In genomic region chr19:16250921-16251320, GRCm38 (mm10) we compare ENCODE assay signal across 13 mouse cellular contexts.
DNase-seq lines count a peak whose midpoint lies in the region; ATAC-seq and TF ChIP-seq lines count a peak whose summit lies in the region.
"Had no signal": no experiment of that assay in that cellular context is flagged by ENCODE, and none has a peak within 500 bp of the region (broad histone marks: within the 10 kb centered on the region; RNA-seq: fewer than 3 reads in every experiment).

No protein-coding gene starts in this region.

- H3K4me2 ChIP-seq in intestine, embryonic 14.5 days (ENCODE audit: low read length), result no peak overlapping the region
- no peak overlapping the region for H3K4me2 ChIP-seq in intestine, embryonic 15.5 days (replicated peaks)
- H3K4me2 ChIP-seq in midbrain, embryonic 14.5 days (ENCODE audit: low read length), result no peak overlapping the region
- H3K4me2 ChIP-seq in midbrain, embryonic 11.5 days, result no peak overlapping the region
- H3K4me2 ChIP-seq in myocyte (ENCODE audit: low read depth), result peak overlapping the region; percentile 31

- no peaks in the 10 kb centered on the region for H3K27me3 ChIP-seq in intestine, embryonic 14.5 days (replicated peaks; ENCODE audit: control insufficient read depth, insufficient read depth, low read length)
- no peaks in the 10 kb centered on the region for H3K27me3 ChIP-seq in intestine, embryonic 15.5 days (replicated peaks)
- no peaks in the 10 kb centered on the region for H3K27me3 ChIP-seq in midbrain, embryonic 14.5 days (ENCODE audit: control insufficient read depth, insufficient read depth, low read length)
- H3K27me3 ChIP-seq in midbrain, embryonic 11.5 days (ENCODE audit: control insufficient read depth, insufficient read depth, low read length), result no peaks in the 10 kb centered on the region
- no peaks in the 10 kb centered on the region for H3K27me3 ChIP-seq in myocyte (ENCODE audit: control insufficient read depth, insufficient read depth, insufficient read length)

- WGBS in intestine, embryonic 14.5 days, result 56% methylated on average over 3 of the region's 3 CpGs
- 53% methylated on average over 3 of the region's 3 CpGs for WGBS in intestine, embryonic 15.5 days
- WGBS in midbrain, embryonic 14.5 days, result 44% methylated on average over 3 of the region's 3 CpGs
- 56% methylated on average over 3 of the region's 3 CpGs for WGBS in midbrain, embryonic 11.5 days

- peaks cover 11% of the 10 kb centered on the region for H3K79me2 ChIP-seq in myocyte (ENCODE audit: control insufficient read depth, insufficient read depth)

- no peak for ATAC-seq in intestine, embryonic 14.5 days (replicated peaks; ENCODE audit: low FRiP score, low TSS enrichment, low read depth)
- no peak for ATAC-seq in intestine, embryonic 15.5 days
- ATAC-seq in midbrain, embryonic 14.5 days (ENCODE audit: low FRiP score, low TSS enrichment), result no peak
- no peak for ATAC-seq in midbrain, embryonic 11.5 days (ENCODE audit: low FRiP score)
- ATAC-seq: activated CD4-positive, CD25-positive, alpha-beta regulatory T cell, adult 4 months had no signal

- H3ac ChIP-seq in myocyte (ENCODE audit: control insufficient read depth, insufficient read length), result no peak overlapping the region

- H3K4me1 ChIP-seq in intestine, embryonic 14.5 days (replicated peaks; ENCODE audit: control insufficient read depth, insufficient read depth, low read length), result peaks cover 14% of the 10 kb centered on the region
- no peaks in the 10 kb centered on the region; the same call in 1 of the 2 replicates for H3K4me1 ChIP-seq in intestine, embryonic 15.5 days (replicated peaks)
- H3K4me1 ChIP-seq in midbrain, embryonic 14.5 days (ENCODE audit: control insufficient read depth, insufficient read depth, low read length), result peaks cover 20% of the 10 kb centered on the region
- H3K4me1 ChIP-seq in midbrain, embryonic 11.5 days (ENCODE audit: control insufficient read depth, insufficient read depth, low read length), result peaks cover 6% of the 10 kb centered on the region; the same call in 1 of the 2 replicates

- no peak for TF ChIP-seq POLR2A in myocyte (IDR thresholded peaks at IDR 0.05; ENCODE audit: insufficient read length, low read depth)

- no peak overlapping the region for H3K9ac ChIP-seq in intestine, embryonic 14.5 days (ENCODE audit: low read length)
- no peak overlapping the region for H3K9ac ChIP-seq in intestine, embryonic 15.5 days
- no peak overlapping the region for H3K9ac ChIP-seq in midbrain, embryonic 14.5 days (replicated peaks; ENCODE audit: low read length)
- H3K9ac ChIP-seq in midbrain, embryonic 11.5 days (ENCODE audit: low read length), result no peak overlapping the region

- H3K4me3 ChIP-seq in intestine, embryonic 14.5 days (ENCODE audit: low read depth, low read length), result no peak overlapping the region
- H3K4me3 ChIP-seq in intestine, embryonic 15.5 days (replicated peaks), result no peak overlapping the region
- no peak overlapping the region for H3K4me3 ChIP-seq in midbrain, embryonic 14.5 days (replicated peaks; ENCODE audit: low read depth, low read length)
- H3K4me3 ChIP-seq in midbrain, embryonic 11.5 days (ENCODE audit: low read depth, low read length), result no peak overlapping the region
- H3K4me3 ChIP-seq in myocyte, result no peak overlapping the region

- no peaks in the 10 kb centered on the region for H3K36me3 ChIP-seq in intestine, embryonic 14.5 days (ENCODE audit: control insufficient read depth, insufficient read depth, low read length)
- H3K36me3 ChIP-seq in intestine, embryonic 15.5 days, result no peaks in the 10 kb centered on the region
- no peaks in the 10 kb centered on the region for H3K36me3 ChIP-seq in midbrain, embryonic 14.5 days (ENCODE audit: control insufficient read depth, insufficient read depth, low read length)
- no peaks in the 10 kb centered on the region for H3K36me3 ChIP-seq in midbrain, embryonic 11.5 days (ENCODE audit: control insufficient read depth, insufficient read depth, low read length)
- H3K36me3 ChIP-seq in myocyte (ENCODE audit: control insufficient read depth, insufficient read depth), result no peaks in the 10 kb centered on the region

- peak overlapping the region; percentile 38; the same call in 1 of the 2 replicates for H3K27ac ChIP-seq in intestine, embryonic 14.5 days (ENCODE audit: low read depth)
- H3K27ac ChIP-seq in intestine, embryonic 15.5 days, result no peak overlapping the region
- H3K27ac ChIP-seq in midbrain, embryonic 14.5 days (replicated peaks; ENCODE audit: low read depth, low read length), result peak overlapping the region; percentile 1; the same call in 1 of the 2 replicates
- H3K27ac ChIP-seq in midbrain, embryonic 11.5 days (ENCODE audit: low read depth, low read length), result no peak overlapping the region
- H3K27ac ChIP-seq: macrophage had no signal

- DNase-seq in embryo, embryonic 10.5 days (ENCODE audit: low spot score), result peak; percentile 12
- no peak for DNase-seq in embryo, embryonic 9.5 days (ENCODE audit: extremely low spot score)
- no peak for DNase-seq in intestine, embryonic 14.5 days (ENCODE audit: low spot score)
- no peak for DNase-seq in midbrain, embryonic 14.5 days
- no peak for DNase-seq in midbrain, embryonic 11.5 days (ENCODE audit: low spot score, missing footprints)
- no peak for DNase-seq in left cerebral cortex, adult 11 months (ENCODE audit: low spot score)
- DNase-seq: cerebellum, adult 9-11 months; gastrocnemius, postnatal 36 days; heart, postnatal 10 days had no signal

- H3K9me3 ChIP-seq in intestine, embryonic 14.5 days (ENCODE audit: control insufficient read depth, low read length), result no peaks in the 10 kb centered on the region
- no peaks in the 10 kb centered on the region for H3K9me3 ChIP-seq in intestine, embryonic 15.5 days
- no peaks in the 10 kb centered on the region for H3K9me3 ChIP-seq in midbrain, embryonic 14.5 days (ENCODE audit: control insufficient read depth, low read length)
- H3K9me3 ChIP-seq in midbrain, embryonic 11.5 days (ENCODE audit: control insufficient read depth, low read length), result no peaks in the 10 kb centered on the region

TF ChIP-seq in myocyte, 11 proteins besides CTCF, POLR2A, EP300 and RAD21:
- TF ChIP-seq CEBPB (IDR thresholded peaks at IDR 0.05; ENCODE audit: insufficient read depth, poor library complexity, severe bottlenecking) (no peak), REST (IDR thresholded peaks at IDR 0.05; ENCODE audit: insufficient read depth, insufficient read length) (no peak), TCF12 (IDR thresholded peaks at IDR 0.05; ENCODE audit: insufficient read depth, poor library complexity, severe bottlenecking) (no peak), TCF3 (IDR thresholded peaks at IDR 0.05; ENCODE audit: insufficient read length, low read depth) (no peak), MAX (IDR thresholded peaks at IDR 0.05; ENCODE audit: low read depth) (no peak), MYOD1 (IDR thresholded peaks at IDR 0.05; ENCODE audit: control insufficient read depth in 1 of 3, insufficient read length in 2 of 3, low read depth in 2 of 3) (no peak), MYOG (IDR thresholded peaks at IDR 0.05; ENCODE audit: control insufficient read depth in 1 of 3, insufficient read depth in 1 of 3, insufficient read length in 2 of 3, low read depth in 2 of 3) (no peak), SRF (IDR thresholded peaks at IDR 0.05; ENCODE audit: control insufficient read depth, insufficient read length, low read depth) (no peak), POLR2AphosphoS2 (IDR thresholded peaks at IDR 0.05; ENCODE audit: insufficient read length, low read depth) (no peak), E2F4 (IDR thresholded peaks at IDR 0.05; ENCODE audit: insufficient read depth) (no peak), USF1 (IDR thresholded peaks at IDR 0.05; ENCODE audit: low read depth) (no peak)
TF ChIP-seq in myocyte: peak in this region for 0.

Comparison
In these comparisons a context has a peak if more than half of its experiments do, and no peak if none do; other contexts are left out.
1. H3K27ac ChIP-seq: peak in intestine, embryonic 14.5 days (single experiment) and midbrain, embryonic 14.5 days (single experiment); none in intestine, embryonic 15.5 days (single experiment) and midbrain, embryonic 11.5 days (single experiment).